Mouse (Mus musculus) gastrocnemius, postnatal 25 days (tissue): ENCODE measurements around the gene Cygb. TPM values are rescaled to one million over a fixed set of nuclear protein-coding genes. Genes with fewer than 3 reads are reported as not detected.

Experiments used
- DNase-seq: peaks from one replicate; pipeline ENCODE4 v3.0.0; 2022
- total RNA-seq, 2 experiments: library from RNA; stranded (reverse); gene quantifications; 1 replicate in 1 of 2; 2 replicates in 1 of 2; pipeline ENCODE4 v1.2.3; 2021

The Cygb gene
- total RNA-seq, 2 experiments from 2014 or later, result 7.5 to 14.7 TPM

GRCm38 (mm10) chr11:116656348-116657191 lies 2.5 kb upstream of the Cygb start:
- no peak for DNase-seq

GRCm38 (mm10) chr11:116653709-116654221 lies 348 bp downstream of the Cygb start:
- DNase-seq, result peak; percentile 46

- DNase-seq, result no peak
Measured at GRCm38 (mm10) chr11:116653234-116653633, 879 bp downstream of the Cygb start, which contains the start of gene Prcd. Gene Prcd, plus strand, starts transcription at chr11:116653534.

GRCm38 (mm10) chr11:116652330-116653098 lies 1.6 kb downstream of the Cygb start:
- DNase-seq, result no peak

GRCm38 (mm10) chr11:116651339-116651738 lies 2.8 kb downstream of the Cygb start:
- DNase-seq, result no peak

- DNase-seq, result no peak
Measured at GRCm38 (mm10) chr11:116650811-116651210, 3.3 kb downstream of the Cygb start.

GRCm38 (mm10) chr11:116649711-116650337 lies 4.3 kb downstream of the Cygb start:
- DNase-seq, result no peak

- DNase-seq, result no peak
Measured at GRCm38 (mm10) chr11:116648976-116649375, 5.1 kb downstream of the Cygb start.

- peak; percentile 71 for DNase-seq
Measured at GRCm38 (mm10) chr11:116648213-116648921, 5.7 kb downstream of the Cygb start.

GRCm38 (mm10) chr11:116647340-116647991 lies 6.6 kb downstream of the Cygb start:
- DNase-seq, result peak; percentile 84

- DNase-seq, result no peak
Measured at GRCm38 (mm10) chr11:116646771-116647170, 7.3 kb downstream of the Cygb start.

- DNase-seq, result no peak
Measured at GRCm38 (mm10) chr11:116646136-116646535, 8.0 kb downstream of the Cygb start.

GRCm38 (mm10) chr11:116645446-116646110 lies 8.5 kb downstream of the Cygb start:
- no peak for DNase-seq

- DNase-seq, result peak; percentile 54
Measured at GRCm38 (mm10) chr11:116644225-116645112, 9.6 kb downstream of the Cygb start.

GRCm38 (mm10) chr11:116643579-116644224 lies 10.4 kb downstream of the Cygb start:
- DNase-seq, result peak; percentile 46

GRCm38 (mm10) chr11:116642681-116643578 lies 11.2 kb downstream of the Cygb start:
- peak; percentile 80 for DNase-seq

- no peak for DNase-seq
Measured at GRCm38 (mm10) chr11:116641731-116642130, 12.4 kb downstream of the Cygb start.

GRCm38 (mm10) chr11:116641168-116641567 lies 12.9 kb downstream of the Cygb start:
- no peak for DNase-seq
